Mouse (Mus musculus) heart, embryonic 15.5 days (tissue): ENCODE measurements at regions not wholly inside any gene's neighbourhood (a gene's known extent, or its start where the extent isn't known, plus 50 kb on each side); places are given as distances from the start of the nearest gene placed in this dataset.

Source experiments
- ATAC-seq: fragments of 200-750 bp; cut with Nextera tagmentation; replicated peaks from 2 replicates; pipeline ENCODE4 v1.8.0; 2017; ENCODE audit warnings: low read depth, moderate TSS enrichment; ENCODE audit not compliant: insufficient number of reproducible peaks, insufficient read depth, low FRiP score
- H3K27ac ChIP-seq: fragments of 300-500 bp; sonication (generic); 2 replicates; pipeline ENCODE4 v1.5.1; 2015; ENCODE audit warnings: mild to moderate bottlenecking, inconsistent platforms
- H3K27me3 ChIP-seq: fragments of 300-500 bp; sonication (generic); 2 replicates; pipeline ENCODE4 v1.6.1; 2015; ENCODE audit warnings: inconsistent platforms
- H3K36me3 ChIP-seq: fragments of 300-500 bp; sonication (generic); 2 replicates; pipeline ENCODE4 v1.6.1; 2015; ENCODE audit warnings: mild to moderate bottlenecking, inconsistent platforms
- H3K4me1 ChIP-seq: fragments of 300-500 bp; sonication (generic); replicated peaks from 2 replicates; pipeline ENCODE4 v1.6.1; 2015; ENCODE audit warnings: inconsistent platforms
- H3K4me2 ChIP-seq: fragments of 300-500 bp; sonication (generic); 2 replicates; pipeline ENCODE4 v1.6.1; 2015; ENCODE audit warnings: inconsistent platforms, mild to moderate bottlenecking, moderate library complexity
- H3K4me3 ChIP-seq: fragments of 300-500 bp; sonication (generic); 2 replicates; pipeline ENCODE4 v1.5.1; 2015; ENCODE audit warnings: mild to moderate bottlenecking, inconsistent platforms
- H3K9ac ChIP-seq: fragments of 300-500 bp; sonication (generic); 2 replicates; pipeline ENCODE4 v1.6.1; 2015; ENCODE audit warnings: mild to moderate bottlenecking, inconsistent platforms
- H3K9me3 ChIP-seq: fragments of 300-500 bp; sonication (generic); replicated peaks from 2 replicates; pipeline ENCODE4 v1.6.1; 2016; ENCODE audit warnings: inconsistent platforms
- WGBS: fragments of 180-500 bp; shearing (Covaris S2); methylation state at CpG from one replicate; pipeline ENCODE4 v1.1.7; 2015; ENCODE audit warnings: mixed read lengths; 5-methylcytosine and 5-hydroxymethylcytosine counted together

GRCm38 (mm10) chr7:69925261-69925660, 441.3 kb downstream of the Nr2f2 start:
- ATAC-seq: no peak
- Histone ChIP-seq H3K9me3 (no peaks in the 10 kb centered on the region), H3K27me3 (no peaks in the 10 kb centered on the region), H3K4me1 (no peaks in the 10 kb centered on the region), H3K27ac (no peak overlapping the region), H3K36me3 (no peaks in the 10 kb centered on the region), H3K4me2 (no peak overlapping the region), H3K9ac (no peak overlapping the region), H3K4me3 (no peak overlapping the region)
- WGBS: 82% methylated on average over 5 of the region's 5 CpGs

GRCm38 (mm10) chr7:69924551-69924950, 442.0 kb downstream of the Nr2f2 start:
- Histone ChIP-seq H3K9ac (no peak overlapping the region), H3K4me1 (no peaks in the 10 kb centered on the region), H3K36me3 (no peaks in the 10 kb centered on the region), H3K27me3 (no peaks in the 10 kb centered on the region), H3K9me3 (no peaks in the 10 kb centered on the region), H3K4me3 (no peak overlapping the region), H3K27ac (no peak overlapping the region), H3K4me2 (no peak overlapping the region)
- ATAC-seq: no peak

GRCm38 (mm10) chr7:69911760-69912159, 454.8 kb downstream of the Nr2f2 start:
- Histone ChIP-seq H3K4me2 (no peak overlapping the region), H3K4me1 (no peaks in the 10 kb centered on the region), H3K9me3 (no peaks in the 10 kb centered on the region), H3K36me3 (no peaks in the 10 kb centered on the region), H3K27me3 (no peaks in the 10 kb centered on the region), H3K4me3 (no peak overlapping the region), H3K27ac (no peak overlapping the region), H3K9ac (no peak overlapping the region)
- 53% methylated on average over 4 of the region's 4 CpGs for WGBS
- no peak for ATAC-seq

GRCm38 (mm10) chr7:69890503-69891061, 476.0 kb downstream of the Nr2f2 start:
- Histone ChIP-seq H3K27me3 (no peaks in the 10 kb centered on the region), H3K4me2 (no peak overlapping the region), H3K9me3 (no peaks in the 10 kb centered on the region), H3K4me1 (0 out of 2 replicates have a peak, but pooled peaks cover 5% of the 10 kb centered on the region), H3K4me3 (no peak overlapping the region), H3K36me3 (no peaks in the 10 kb centered on the region), H3K9ac (no peak overlapping the region), H3K27ac (no peak overlapping the region)
- 69% methylated on average over 9 of the region's 9 CpGs for WGBS
- no peak for ATAC-seq

GRCm38 (mm10) chr7:69888251-69888650, 478.3 kb downstream of the Nr2f2 start:
- H3K4me3 ChIP-seq: no peak overlapping the region
- H3K36me3 ChIP-seq: no peaks in the 10 kb centered on the region
- H3K4me2 ChIP-seq: no peak overlapping the region
- H3K27me3 ChIP-seq: no peaks in the 10 kb centered on the region
- no peak for ATAC-seq
- no peak overlapping the region for H3K27ac ChIP-seq
- no peaks in the 10 kb centered on the region for H3K9me3 ChIP-seq
- 83% methylated on average over 7 of the region's 7 CpGs for WGBS
- H3K9ac ChIP-seq: no peak overlapping the region
- H3K4me1 ChIP-seq: 0 out of 2 replicates have a peak, but pooled peaks cover 5% of the 10 kb centered on the region

- ATAC-seq: no peak
- Histone ChIP-seq H3K36me3 (no peaks in the 10 kb centered on the region), H3K9me3 (no peaks in the 10 kb centered on the region), H3K4me3 (no peak overlapping the region), H3K27ac (no peak overlapping the region), H3K9ac (no peak overlapping the region), H3K27me3 (no peaks in the 10 kb centered on the region), H3K4me1 (no peaks in the 10 kb centered on the region), H3K4me2 (no peak overlapping the region)
These were observed 489.5 kb downstream of the Nr2f2 start for GRCm38 (mm10) chr7:69877031-69877430.

- Histone ChIP-seq H3K9me3 (no peaks in the 10 kb centered on the region), H3K4me2 (no peak overlapping the region), H3K4me1 (0 out of 2 replicates have a peak, but pooled peaks cover 2% of the 10 kb centered on the region), H3K9ac (no peak overlapping the region), H3K36me3 (no peaks in the 10 kb centered on the region), H3K4me3 (no peak overlapping the region), H3K27me3 (no peaks in the 10 kb centered on the region), H3K27ac (no peak overlapping the region)
- ATAC-seq: no peak
- 53% methylated on average over 3 of the region's 3 CpGs for WGBS
These were observed 500.7 kb downstream of the Nr2f2 start for GRCm38 (mm10) chr7:69865801-69866200.

- Histone ChIP-seq H3K9me3 (no peaks in the 10 kb centered on the region), H3K4me2 (no peak overlapping the region), H3K27ac (no peak overlapping the region), H3K4me3 (no peak overlapping the region), H3K4me1 (no peaks in the 10 kb centered on the region), H3K36me3 (no peaks in the 10 kb centered on the region), H3K9ac (no peak overlapping the region), H3K27me3 (no peaks in the 10 kb centered on the region)
- ATAC-seq: no peak
- 62% methylated on average over 19 of the region's 19 CpGs for WGBS
These were observed 521.8 kb downstream of the Nr2f2 start for GRCm38 (mm10) chr7:69844631-69845324.

- ATAC-seq: no peak
- Histone ChIP-seq H3K27ac (no peak overlapping the region), H3K9ac (no peak overlapping the region), H3K4me1 (no peaks in the 10 kb centered on the region), H3K9me3 (no peaks in the 10 kb centered on the region), H3K4me2 (no peak overlapping the region), H3K27me3 (no peaks in the 10 kb centered on the region), H3K4me3 (no peak overlapping the region), H3K36me3 (no peaks in the 10 kb centered on the region)
- WGBS: 84% methylated on average over 5 of the region's 5 CpGs
These were observed 529.2 kb downstream of the Nr2f2 start for GRCm38 (mm10) chr7:69837379-69837778.

- H3K27me3 ChIP-seq: no peaks in the 10 kb centered on the region
- H3K4me2 ChIP-seq: no peak overlapping the region
- no peak overlapping the region for H3K9ac ChIP-seq
- no peak overlapping the region for H3K4me3 ChIP-seq
- no peak overlapping the region for H3K27ac ChIP-seq
- H3K4me1 ChIP-seq: no peaks in the 10 kb centered on the region
- ATAC-seq: no peak
- H3K36me3 ChIP-seq: no peaks in the 10 kb centered on the region
- no peaks in the 10 kb centered on the region for H3K9me3 ChIP-seq
- WGBS: 71% methylated on average over 8 of the region's 8 CpGs
These were observed 539.3 kb downstream of the Nr2f2 start for GRCm38 (mm10) chr7:69827251-69827650.

- no peak for ATAC-seq
- Histone ChIP-seq H3K27me3 (no peaks in the 10 kb centered on the region), H3K36me3 (no peaks in the 10 kb centered on the region), H3K4me2 (no peak overlapping the region), H3K9me3 (no peaks in the 10 kb centered on the region), H3K4me3 (no peak overlapping the region), H3K27ac (no peak overlapping the region), H3K4me1 (no peaks in the 10 kb centered on the region), H3K9ac (no peak overlapping the region)
- 74% methylated on average over 2 of the region's 2 CpGs for WGBS
These were observed 546.0 kb downstream of the Nr2f2 start for GRCm38 (mm10) chr7:69820570-69820969.

GRCm38 (mm10) chr7:69812301-69812700, 554.2 kb downstream of the Nr2f2 start:
- ATAC-seq: no peak
- Histone ChIP-seq H3K4me2 (no peak overlapping the region), H3K9ac (no peak overlapping the region), H3K36me3 (no peaks in the 10 kb centered on the region), H3K27me3 (no peaks in the 10 kb centered on the region), H3K27ac (no peak overlapping the region), H3K4me3 (no peak overlapping the region), H3K4me1 (no peaks in the 10 kb centered on the region; the same call in 1 of the 2 replicates), H3K9me3 (no peaks in the 10 kb centered on the region)
- 75% methylated on average over 3 of the region's 3 CpGs for WGBS
